16 mouse cellular contexts compared by ENCODE assay signal in the genomic region with DNA sequence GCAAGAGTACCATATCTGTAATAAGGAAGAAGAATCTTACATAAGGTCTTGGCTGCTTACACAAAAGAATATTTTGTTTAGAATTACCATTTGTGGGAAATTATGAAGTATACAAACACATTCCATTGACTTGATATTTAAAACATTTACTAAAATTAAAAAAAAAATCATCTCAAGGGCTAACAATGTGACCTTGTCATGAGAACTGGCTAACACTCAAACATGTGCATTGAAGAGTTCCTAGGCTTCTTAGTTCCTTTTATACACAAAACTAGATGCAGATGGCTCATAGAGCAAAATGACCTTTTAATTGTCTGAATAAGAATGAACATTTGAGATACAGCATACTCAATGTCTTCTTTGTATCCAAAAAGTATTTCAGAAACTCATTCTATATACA.
"Had no signal": no experiment of that assay in that cellular context is flagged by ENCODE, and none has a peak within 500 bp of the region (broad histone marks: within the 10 kb centered on the region; RNA-seq: fewer than 3 reads in every experiment).

No protein-coding gene starts in this region.

- H3K27ac ChIP-seq: liver, embryonic 12.5 days; liver, embryonic 14.5 days; macrophage; midbrain, embryonic 13.5 days; midbrain, embryonic 15.5 days; neural tube, embryonic 12.5 days; stomach, postnatal 0 days had no signal

- H3K27me3 ChIP-seq: liver, embryonic 12.5 days; megakaryocyte, embryonic 14.5 days; midbrain, embryonic 13.5 days; midbrain, embryonic 15.5 days; neural tube, embryonic 12.5 days; stomach, embryonic 15.5 days had no signal

- H3K36me3 ChIP-seq: liver, embryonic 12.5 days; midbrain, embryonic 13.5 days; midbrain, embryonic 15.5 days; neural tube, embryonic 12.5 days; stomach, embryonic 15.5 days had no signal

- DNase-seq: liver; lung, postnatal 10 days; right cerebral cortex, postnatal 14 days; thymus, adult 2 months; thymus, postnatal 25 days; thymus, postnatal 4 days had no signal

- H3K4me2 ChIP-seq: liver, embryonic 12.5 days; midbrain, embryonic 11.5 days; midbrain, embryonic 13.5 days; midbrain, embryonic 15.5 days; neural tube, embryonic 12.5 days; stomach, embryonic 15.5 days had no signal

- H3K4me3 ChIP-seq: liver, embryonic 12.5 days; megakaryocyte, embryonic 14.5 days; midbrain, embryonic 13.5 days; midbrain, embryonic 15.5 days; neural tube, embryonic 12.5 days; stomach, embryonic 15.5 days had no signal

- ATAC-seq: liver, embryonic 12.5 days; midbrain, embryonic 13.5 days; midbrain, embryonic 15.5 days had no signal

- H3K4me1 ChIP-seq: liver, embryonic 12.5 days; megakaryocyte, embryonic 14.5 days; midbrain, embryonic 13.5 days; midbrain, embryonic 15.5 days; neural tube, embryonic 12.5 days; stomach, embryonic 15.5 days had no signal

- H3K9me3 ChIP-seq: liver, embryonic 12.5 days; midbrain, embryonic 15.5 days; stomach, embryonic 15.5 days had no signal

- H3K9ac ChIP-seq: liver, embryonic 12.5 days; liver, embryonic 14.5 days; midbrain, embryonic 13.5 days; midbrain, embryonic 15.5 days; neural tube, embryonic 12.5 days; stomach, embryonic 15.5 days had no signal
